Mouse (Mus musculus): ENCODE measurements around the gene Sqor.

Sqor gene

DNA sequence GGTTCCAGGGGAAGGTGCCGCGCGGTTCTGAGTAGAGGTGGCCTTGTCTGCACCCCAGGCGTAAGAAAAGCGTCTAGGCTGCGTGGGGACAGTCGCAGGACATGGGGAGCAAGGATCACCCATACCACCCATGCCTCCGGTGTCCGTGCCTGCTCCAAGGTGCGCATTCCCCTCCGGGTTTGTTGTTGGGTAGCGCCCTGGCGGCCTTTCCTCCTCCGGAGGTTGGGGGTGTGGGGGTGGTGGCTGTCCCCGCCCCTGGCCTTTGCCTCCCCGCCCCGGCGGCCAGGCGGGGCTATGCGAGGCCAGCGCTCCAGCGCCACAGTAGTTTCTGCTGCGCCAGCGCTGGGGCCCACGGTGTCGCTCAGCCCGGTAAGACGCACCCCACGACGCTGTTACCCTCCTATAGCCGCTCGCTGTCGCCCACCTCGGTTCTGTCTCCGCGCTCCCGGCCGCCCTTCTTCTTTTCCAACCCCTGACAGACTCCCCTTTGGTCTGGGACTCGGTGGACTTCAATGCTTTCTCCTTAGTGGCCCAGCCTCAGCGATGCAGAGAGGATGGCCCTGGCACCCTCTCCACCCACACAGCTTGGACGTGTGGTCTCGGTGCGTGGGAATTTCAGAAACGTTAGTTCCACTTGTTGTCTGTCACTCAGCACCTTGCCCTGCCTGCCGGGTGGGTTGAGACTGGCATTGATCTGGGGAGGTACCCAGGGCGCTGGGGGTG is at the start of gene Sqor:
Gene Sqor, plus strand, starts transcription at position 167 of the 723 bp plus-strand sequence.
- peak; percentile 57 for DNase-seq (ENCODE audit: low spot score)

DNA sequence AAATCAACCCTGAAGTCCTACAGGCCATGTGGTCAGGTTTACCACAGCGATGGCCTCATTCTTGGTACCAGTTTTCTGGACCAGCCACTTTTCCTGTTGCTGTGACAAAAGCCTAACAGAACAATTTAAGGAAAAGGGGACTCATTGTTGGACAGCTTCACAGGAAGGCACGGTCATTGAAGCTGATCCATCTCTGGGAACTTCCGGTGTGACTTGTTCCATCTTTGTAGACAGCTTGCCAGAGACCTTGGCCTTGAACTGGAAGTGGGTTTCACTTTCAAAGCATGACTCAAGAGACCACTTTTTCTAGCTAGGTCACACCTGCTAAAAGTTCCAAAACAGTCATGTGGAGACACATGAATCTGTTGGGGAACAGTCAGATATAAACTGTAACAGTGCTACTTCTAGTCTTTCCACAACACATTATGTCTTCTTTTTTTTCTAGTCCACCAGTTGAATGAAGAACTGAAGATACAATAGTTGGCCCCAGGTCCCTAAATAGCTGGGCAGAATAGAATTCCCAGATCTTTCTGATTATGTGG is 48.7 kb upstream of the Sqor start:
- DNase-seq (ENCODE audit: low spot score), result no peak

DNA sequence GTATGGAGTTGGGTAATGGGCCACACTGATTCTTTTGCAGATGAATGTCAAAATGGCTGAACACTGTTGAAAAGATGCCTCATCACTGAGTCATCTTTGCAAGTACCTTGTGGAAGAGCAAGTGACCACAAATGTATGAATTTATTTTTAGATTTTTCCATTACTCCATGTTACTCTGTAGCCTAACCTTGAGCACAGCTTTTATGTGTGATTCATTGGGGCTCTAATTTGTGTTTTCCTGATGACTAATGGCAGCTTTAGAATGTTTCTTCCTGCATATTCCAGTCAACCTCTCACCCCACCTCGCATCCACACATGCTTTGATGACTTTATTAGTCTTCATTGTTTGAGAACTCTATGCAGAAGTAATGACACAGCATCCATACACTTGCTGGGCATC is 45.8 kb upstream of the Sqor start:
- DNase-seq (ENCODE audit: low spot score), result no peak

DNA sequence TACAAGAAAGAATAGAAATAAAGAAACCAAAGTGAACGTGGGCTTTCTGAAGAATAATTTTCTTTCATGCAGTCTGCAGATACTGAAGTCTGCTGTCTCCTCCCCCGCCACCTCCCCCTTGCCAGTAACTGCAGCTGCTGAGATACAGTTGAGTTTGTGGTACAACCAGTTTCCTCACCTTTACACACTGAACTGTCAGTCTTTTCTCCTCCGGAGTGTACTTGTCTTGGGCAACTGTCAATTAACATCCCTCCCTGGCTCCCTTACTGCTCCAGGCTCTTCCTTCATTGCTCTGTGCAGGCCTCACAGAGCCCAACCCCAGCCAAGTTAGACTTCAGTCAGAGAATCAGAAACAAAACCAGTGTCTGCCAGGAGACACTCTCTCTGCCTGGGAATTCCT is 44.5 kb upstream of the Sqor start:
- no peak for DNase-seq (ENCODE audit: low spot score)

DNA sequence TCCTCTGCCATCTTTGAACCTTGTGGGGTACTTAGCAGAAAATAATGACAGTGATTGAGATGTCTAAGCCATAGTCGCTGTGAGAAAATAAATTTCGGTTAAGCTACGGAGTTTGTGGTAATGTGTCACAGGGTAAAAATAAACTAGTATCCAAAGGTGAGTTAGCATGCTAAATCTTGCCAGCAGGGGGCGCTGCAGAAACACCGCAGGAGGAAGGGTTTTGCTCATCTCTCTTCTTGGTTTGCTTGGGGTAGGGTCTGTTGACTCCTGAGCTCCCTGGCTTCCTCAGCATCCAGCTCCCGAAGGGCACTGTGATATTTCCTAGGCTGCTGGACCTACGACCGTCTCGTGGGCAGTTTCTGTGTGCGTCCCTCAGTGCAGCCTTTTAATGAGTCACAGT is 39.4 kb upstream of the Sqor start:
- no peak for DNase-seq (ENCODE audit: low spot score)

DNA sequence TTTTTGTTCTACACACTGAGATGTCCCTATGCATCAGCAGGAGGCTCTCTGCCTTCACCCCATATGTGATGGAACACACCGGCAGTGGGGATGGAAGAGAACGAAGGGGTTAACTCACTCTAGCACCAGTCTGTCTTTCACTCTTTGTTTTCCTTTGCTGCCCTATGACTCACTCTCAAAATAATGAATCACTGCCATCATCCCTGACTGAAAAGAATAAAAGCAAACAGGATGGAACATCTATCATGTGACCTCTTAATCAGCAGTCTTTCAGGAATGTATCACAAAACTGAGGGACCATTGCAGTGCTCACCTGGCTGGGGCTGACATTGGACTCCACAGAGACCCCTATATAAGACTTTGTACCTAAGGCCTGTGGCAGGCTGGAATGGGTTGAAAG is 33.6 kb upstream of the Sqor start:
- no peak for DNase-seq (ENCODE audit: low spot score)

DNA sequence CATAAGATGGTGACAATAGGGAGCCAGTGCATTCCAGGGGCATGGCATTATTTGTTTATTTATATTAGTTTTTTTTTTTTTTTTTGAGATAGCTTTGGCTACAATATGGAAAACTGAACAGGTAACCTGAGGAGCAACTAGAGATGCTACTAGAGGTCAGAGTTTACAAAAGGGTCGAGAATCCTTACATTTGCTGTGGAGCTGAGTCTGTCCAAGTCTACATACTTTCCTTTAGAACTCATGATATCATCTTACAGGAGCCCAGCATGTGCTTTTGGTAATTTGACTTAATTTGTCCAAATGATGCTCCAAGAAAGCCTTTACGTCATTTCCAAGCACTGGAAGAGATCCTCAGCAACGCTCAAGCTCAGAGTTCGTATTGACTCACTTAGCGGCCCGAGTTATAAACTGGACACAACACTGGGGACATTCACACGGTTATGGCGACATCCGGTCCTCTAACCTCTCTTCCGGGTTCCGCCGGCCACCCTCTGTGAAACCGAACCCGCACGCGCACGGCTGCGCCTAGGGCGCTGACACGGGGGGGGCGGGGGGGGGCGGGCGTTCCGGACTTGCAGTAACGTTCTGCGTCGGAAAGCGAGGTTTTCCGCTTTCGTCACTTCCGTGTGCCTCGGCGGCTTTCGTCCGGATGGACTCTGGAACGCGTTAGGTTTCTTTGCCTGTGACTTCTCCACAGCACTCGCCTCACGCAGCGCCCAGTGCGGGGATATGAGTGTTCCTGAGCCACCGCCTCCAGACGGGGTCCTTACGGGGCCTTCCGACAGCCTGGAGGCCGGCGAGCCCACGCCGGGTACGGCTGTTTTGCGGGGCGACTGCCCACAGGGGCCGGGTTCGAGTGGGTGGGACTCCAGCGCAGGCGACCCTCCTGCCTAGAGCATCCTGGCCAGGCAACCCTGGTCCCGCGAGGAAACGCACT is 26.9 kb upstream of the Sqor start, which contains the start of gene Bloc1s6:
Gene Bloc1s6, plus strand, starts transcription at position 610 of the 937 bp plus-strand sequence.
- DNase-seq (ENCODE audit: low spot score), result peak; percentile 77

DNA sequence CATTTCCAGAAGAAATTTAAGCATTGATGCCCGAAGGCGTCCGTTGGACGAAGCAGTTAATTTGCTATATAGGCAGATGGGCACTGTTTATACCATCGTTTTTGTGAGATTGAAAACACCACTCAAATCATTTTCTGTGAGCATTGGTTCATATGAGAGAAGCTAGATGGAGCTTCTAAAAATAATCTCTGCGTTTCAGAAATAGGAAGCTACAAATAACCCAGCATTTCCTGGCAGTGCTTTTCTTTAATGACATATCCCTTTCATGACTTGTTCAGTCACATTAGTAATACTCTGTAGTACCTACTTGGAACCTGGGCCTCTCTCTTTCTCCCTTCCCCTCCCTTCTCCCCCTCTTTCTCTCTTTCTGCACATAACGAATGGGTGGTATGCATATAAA is 26.0 kb upstream of the Sqor start:
- DNase-seq (ENCODE audit: low spot score), result no peak

DNA sequence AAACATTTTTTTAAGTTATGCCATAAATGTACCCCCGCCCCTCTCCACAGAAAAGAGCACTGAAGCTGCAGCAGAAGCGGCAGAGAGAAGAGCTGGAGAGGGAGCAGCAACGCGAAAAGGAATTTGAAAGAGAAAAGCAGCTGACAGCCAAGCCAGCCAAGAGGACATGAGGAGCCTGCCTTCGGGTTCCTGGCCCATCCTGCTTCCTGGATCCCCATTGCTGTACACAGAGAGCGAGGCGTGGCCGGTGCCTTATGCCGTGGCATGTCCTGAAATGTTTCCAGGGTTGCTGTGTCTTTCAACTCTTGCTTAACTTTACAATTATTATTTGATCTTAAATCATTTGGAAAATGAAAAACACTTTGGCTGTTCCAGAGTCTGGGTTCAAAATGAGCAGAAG is 18.6 kb upstream of the Sqor start:
- DNase-seq (ENCODE audit: low spot score), result no peak

DNA sequence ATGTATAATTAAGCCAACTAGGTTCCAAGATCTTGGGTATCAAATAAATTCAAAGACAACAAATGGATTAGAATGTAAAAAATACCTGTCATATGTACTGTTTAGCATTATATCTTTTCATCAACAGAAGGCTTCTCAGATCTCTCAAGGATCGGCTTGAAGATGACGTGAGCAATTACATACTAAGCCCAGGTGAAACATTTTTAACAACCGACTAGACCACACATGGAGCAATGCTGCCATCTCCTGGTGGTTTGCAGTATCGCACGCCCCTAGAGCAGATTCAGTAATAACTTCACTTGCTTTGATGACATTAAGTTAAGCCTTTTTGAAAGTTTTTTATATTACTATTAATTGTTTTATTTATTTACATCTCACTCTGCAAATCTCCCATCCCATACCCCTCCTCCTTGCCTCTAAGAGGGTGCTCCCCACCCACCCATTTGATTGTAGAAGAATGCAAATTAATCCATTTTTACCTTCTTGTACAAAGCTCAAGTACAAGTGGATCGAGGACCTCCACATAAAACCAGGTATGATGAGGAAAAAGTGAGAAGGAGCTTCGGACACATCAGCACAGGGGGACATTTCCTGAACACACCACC is 11.2 kb upstream of the Sqor start:
- DNase-seq (ENCODE audit: low spot score), result no peak

DNA sequence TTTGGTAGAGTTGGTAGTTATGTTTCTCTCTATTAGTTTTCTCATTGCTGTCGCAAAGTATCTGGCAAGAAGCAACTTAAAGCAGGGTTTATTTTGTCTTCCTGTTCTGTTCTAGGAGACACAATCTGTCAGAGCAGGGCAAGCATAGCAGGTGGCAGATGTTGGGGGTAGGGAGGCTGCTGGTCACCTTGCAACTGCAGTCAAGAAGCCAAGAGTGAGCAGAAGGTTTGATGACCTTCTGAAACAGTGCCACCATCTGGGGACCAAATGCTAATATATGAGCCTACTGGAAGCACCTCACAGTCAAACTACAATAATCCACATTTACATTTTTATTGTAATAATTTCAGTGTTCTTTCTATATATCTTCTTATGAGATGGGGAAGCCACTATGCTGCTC is 5.2 kb upstream of the Sqor start:
- no peak for DNase-seq (ENCODE audit: low spot score)

DNA sequence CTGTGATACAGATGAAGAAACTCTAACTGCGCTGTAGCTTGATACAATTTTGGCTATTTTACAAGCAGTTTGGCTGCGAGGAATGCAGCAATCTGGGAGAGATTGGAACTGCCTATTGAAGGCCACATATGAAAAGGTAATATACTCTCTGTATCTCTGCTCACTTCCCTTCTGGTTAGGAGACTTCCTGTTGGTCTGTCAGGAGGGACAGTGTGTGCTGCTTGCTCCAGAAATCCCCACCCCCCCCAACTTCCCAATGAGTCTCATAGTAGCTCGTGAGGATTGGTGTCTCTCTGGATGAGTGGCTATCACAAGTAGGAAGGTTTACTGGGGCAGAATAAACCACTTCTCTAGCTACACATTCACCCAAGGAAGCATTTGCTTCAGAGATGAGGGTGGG is 2.0 kb upstream of the Sqor start:
- DNase-seq (ENCODE audit: low spot score), result no peak

DNA sequence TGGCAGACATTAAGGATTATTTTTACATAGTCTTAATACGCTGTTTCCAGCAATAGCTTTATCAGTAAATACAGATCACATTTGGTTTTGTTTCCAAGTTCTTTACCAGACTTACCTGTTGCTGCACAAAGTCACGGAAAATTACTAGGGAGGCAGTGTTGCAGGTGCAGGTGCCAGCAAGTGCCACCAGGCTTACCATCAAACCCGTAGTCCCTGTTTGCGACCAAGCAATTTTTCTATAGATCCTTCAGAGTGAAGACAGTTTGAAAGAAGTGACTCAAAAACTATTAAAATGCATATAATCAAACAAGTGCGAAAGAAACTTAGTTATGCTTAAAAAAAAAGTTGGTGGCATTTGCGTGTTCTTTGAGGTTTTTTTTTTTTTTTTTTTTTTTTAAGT is 511 bp upstream of the Sqor start:
- no peak for DNase-seq (ENCODE audit: low spot score)

DNA sequence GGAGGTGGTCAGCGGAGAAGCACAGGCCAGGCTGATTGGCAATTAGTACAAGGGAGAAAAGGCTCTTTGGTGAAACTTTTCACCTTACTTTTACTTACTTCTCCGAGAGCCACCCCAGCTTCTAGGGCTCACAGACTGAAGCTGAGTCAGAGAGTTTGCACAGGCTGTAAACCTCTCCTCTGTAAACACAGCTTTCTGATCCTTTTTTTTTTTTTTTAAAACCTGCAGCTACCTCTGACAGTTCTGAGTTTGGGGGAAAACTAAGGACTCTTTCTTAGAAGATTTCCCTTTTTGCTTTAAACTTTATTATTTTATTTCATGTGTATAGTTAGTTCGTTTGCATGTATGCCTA is 733 bp downstream of the Sqor start:
- DNase-seq (ENCODE audit: low spot score), result no peak

DNA sequence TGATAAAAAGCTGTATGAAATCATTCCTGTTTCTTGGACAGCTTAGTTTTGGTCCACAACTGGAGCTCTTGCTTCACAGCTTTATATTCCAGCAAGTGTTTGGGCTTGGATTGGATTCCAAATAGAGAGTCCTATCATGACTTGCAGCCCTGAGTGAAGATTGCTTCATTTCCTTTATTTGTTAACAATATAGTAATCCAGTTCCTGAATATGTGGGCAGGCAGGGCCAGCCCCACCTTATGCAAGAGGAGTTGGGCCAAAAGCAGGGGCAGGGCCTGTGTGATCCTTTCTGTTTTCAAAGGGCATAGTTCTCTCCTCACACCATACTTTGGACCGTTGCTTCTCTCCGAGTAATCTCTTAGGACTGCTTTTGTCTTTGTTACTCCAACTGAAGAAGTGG is 6.0 kb downstream of the Sqor start:
- no peak for DNase-seq (ENCODE audit: low spot score)

DNA sequence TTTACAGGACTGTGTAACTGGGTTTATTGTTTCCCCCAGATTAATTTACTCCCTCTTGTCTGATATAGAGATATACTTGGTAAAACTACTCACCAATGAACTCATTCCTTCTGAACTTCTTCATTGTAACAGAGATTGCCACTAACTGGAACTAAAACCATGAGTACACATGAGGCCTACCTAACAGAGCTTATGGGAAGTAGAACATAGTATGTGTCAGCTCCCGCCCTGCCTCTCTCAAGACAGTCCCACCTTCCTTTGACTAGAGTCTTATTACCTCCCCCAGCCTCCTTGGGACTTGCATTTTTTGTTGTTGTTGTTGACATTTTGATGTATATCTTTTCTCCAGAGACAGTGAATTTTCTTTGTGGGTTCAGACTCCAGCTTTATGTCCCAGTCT is 7.9 kb downstream of the Sqor start:
- no peak for DNase-seq (ENCODE audit: low spot score)

DNA sequence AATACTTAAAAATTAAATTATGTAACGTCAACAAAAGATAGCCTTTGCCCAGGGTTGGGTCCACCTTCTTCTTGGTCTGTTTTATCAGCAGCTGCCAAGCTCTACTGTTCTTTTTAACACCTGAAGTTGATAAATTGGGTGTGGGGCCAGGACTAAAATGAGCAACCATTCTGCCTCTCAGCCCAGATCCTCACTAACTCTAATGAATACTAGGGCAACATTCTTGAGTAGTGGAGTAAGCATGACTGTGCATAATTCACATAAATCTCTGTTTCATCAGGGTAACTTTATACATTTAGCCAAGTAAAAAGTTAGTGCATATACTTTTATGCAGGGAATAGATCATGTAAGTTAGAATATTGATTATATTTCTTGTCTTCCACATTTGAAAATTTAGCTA is 10.5 kb downstream of the Sqor start:
- DNase-seq (ENCODE audit: low spot score), result no peak

DNA sequence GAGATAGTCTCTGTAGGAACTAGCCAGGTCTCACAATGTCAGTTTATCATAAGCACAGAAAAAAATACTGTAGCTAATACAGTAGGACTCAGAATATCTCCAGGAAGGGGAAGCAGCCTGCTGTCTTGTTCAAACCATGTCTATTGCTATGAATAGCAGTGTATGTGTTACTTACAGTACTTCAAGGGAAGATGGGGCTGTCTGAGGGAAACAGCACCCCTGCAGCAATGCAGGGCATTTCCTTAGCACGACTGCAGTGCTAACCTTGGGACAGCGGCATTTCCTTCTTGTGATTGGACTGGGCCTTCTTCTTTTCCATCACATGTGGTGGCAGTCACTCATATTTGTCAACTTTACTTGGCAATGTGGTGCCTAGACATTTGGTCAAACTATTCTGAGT is 11.8 kb downstream of the Sqor start:
- DNase-seq (ENCODE audit: low spot score), result no peak

DNA sequence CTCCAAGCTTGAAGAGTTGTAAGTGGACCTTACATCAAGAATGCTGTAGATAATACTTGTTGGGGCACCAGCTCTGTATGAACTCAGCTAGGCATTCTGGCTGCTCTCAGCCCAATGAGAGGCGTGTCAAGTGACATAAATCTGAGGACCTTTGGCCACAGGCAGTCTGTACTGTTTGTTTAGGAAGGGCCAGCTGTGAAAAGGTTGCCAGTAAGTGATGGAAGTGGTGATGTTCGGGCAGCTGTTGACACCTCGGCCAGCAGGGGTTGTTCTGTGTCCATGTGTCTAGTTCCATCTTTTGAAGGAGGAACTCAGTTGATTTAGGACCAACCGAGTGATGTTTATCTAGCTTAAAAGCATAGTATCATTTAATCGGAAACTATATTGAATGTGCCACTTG is 14.9 kb downstream of the Sqor start:
- no peak for DNase-seq (ENCODE audit: low spot score)

DNA sequence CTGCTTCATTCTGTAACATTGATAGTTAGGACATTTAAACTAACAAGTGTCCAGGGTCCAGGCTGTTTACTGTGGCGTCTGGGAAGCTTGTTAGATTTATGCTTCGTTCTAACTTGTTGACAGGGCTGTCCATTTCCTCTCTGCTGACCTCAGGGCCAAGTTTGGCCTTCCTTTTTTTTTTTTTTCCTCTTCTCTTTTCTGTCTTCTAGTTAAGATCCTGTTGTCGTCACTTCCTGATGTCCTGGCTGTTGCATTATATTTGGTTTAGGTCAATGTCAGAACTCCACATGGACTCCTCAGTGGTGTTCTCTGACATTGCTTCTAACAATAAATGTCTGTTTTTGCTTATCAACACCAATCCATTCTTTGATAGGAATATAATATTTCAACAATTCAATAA is 15.4 kb downstream of the Sqor start:
- DNase-seq (ENCODE audit: low spot score), result no peak

DNA sequence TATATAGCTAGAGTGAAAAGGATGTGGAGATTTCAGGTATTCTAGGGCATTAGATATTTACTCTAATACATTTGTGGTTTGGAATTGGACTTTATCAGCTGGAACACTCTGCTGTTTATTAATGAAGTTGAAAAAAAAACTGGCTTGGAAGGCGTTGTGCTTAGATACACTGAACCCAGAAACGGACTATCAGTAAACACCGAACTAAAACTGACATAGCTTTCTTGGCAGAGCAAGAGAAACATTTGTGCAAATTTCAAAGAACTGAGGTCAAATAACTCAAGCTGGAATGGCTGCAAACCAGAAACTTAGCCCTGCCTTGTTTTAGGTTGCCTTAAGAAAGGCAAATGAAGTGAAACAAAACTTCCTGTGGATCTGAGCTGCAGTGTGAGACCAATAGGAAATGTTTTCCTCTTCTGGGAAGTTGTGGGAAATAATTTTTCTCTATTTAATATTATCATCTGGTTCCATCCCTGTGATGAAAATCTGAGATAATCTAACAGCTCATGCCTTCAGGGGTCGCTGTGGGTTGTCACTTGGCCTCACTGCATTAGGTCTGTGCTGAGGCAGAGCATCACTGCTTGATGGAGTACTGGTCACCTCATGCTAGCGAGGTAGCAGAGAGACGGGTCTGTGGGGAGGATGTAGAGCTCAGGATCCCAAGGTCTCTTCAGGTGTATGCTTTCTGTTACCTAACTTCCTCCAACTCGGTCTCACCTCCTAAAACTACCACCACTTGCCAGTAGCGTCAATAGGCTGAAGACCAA is 16.7 kb downstream of the Sqor start:
- no peak for DNase-seq (ENCODE audit: low spot score)

DNA sequence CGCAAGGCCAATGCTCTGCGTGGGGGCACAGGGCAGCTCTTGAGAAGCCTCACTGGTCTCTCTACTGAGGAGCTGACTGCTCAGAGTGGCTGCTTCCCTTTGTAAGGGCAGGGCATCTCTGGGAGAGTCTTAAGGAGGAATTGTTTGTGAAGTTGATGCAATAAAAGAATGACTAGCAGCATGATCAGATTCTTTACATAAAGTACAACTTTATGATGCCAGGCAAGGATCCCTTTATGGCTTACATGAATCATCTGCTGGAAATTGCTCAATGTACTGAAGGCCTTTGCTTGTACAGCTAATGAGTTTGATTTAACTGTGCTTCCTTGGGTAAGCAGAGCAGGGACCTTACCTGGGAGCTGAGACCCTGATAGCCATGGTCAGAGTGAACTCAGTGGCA is 18.7 kb downstream of the Sqor start:
- DNase-seq (ENCODE audit: low spot score), result no peak

Measured in ovary, postnatal 10 days (tissue).